Mouse (Mus musculus): ENCODE data around the gene Myo16.
A peak's percentile ranks its signal among the peaks of the same experiment; 100 is the strongest.

The Myo16 gene

GRCm38 (mm10) chr8:10177131-10177530 lies 23.4 kb downstream of the Myo16 start:
- DNase-seq, result no peak

DNA sequence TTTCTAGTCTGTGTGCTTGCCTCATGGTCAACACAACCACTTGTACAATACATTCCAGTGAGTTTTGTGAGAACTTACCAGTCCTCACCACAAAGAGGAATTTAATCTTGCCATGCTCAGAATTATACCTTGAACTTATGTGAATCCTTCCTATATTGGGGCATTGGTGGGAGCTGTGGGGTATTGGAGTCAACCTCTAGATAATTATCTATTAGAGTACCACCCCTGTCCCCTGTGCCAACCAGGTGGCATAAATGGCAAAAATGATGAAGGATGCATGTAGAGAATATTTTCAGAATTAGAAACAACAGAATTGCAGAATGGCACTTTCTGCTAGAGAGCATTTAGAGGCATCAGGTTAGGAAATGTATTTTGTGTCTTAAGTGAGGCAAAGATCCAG lies 25.3 kb downstream of the Myo16 start:
- DNase-seq, result no peak

DNA sequence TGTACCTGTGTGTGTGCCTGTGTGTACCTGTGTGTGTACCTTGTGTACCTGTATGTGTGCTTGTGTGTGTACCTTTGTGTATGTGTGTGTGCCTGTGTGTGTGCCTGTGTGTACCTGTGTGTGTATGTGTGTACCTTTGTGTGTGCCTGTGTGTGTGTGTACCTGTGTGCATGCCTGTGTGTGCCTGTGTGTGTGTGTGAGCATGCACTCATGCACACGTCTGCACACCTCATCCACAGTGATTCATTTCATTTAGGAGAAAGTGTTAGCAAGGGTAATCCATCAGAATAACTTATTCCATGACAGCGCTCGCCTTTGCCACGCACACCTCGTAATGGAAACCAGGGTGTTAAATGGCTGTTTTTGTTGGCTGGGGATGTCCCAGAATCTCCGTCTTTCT lies 36.9 kb downstream of the Myo16 start:
- no peak for DNase-seq

DNA sequence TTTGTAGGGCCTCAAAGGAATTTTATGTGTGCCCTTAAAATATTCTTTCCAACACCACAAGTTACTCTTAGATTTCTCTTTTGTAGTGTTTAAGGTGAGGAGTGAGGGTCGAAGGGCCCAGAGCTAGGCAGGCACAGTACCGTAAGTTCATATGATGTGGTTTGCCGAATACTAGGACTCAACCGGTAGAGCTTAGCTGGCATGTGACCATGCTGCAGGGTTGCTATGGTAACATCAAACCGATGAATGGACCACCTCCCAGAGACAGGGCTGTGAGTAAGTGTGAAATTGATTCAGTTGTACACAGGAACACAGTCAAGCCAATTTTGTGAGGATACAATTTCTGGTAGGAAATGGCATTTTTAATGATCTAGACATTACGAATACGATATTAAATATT lies 44.5 kb downstream of the Myo16 start:
- peak; percentile 63 for DNase-seq

DNA sequence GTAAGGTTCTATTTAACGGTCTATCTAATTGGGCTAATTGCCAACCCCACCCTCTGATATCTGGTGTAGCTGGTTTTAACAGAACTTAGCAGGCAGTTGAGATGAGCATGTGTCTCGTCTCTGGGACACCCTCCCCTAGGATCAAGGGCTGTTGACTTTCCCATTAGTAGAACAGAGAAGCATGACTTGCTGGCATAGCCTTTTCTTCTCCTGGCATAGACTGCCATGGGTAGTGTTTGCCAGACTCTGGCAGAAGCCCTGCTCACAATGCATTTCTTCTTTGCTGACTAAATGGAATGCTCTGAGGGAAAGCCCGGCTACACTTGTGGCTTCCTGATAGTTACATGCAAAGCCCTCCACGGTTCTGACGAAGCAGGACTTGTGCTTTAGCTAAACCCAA lies 45.6 kb downstream of the Myo16 start:
- no peak for DNase-seq

- peak; percentile 13 for DNase-seq
These were observed 46.3 kb downstream of the Myo16 start for GRCm38 (mm10) chr8:10200042-10200441.

DNA sequence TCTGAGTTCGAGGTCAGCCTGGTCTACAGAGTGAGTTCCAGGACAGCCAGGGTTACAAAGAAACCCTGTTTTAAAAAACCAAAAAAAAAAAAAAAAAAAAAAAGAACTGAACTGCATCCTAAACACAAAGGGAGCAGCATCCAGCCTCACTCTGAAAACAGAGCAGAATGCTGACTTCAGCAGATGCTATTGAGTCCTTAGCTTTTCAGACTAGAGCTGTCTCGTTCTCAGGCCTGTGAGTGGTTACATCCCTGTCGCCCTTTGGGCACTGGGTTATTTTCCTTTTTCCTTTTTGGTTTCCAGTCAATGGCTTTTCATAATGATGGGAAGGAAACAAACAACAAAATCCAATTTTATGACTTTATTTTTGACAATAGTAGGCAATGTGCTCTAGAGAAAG lies 61.3 kb downstream of the Myo16 start:
- DNase-seq, result no peak

GRCm38 (mm10) chr8:10219761-10220276 lies 66.1 kb downstream of the Myo16 start:
- DNase-seq, result no peak

DNA sequence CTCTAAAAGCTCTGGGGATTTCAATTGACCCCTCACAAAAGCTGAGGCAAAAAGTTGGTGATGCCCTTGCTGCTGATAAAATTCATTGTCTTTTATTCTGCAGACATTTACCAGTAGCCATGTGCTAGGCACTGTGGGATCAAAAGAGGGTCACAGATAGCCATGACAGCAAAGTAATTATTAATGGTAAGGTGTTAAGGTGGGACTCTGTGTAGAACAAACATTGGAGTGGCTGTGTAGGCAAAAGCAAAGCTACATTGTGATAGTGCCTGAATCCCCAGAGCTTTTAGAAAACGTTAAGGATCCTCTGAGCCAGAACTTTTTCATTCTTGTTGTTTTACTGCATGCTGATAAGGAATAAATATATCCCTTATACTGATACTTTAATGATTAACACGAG lies 69.1 kb downstream of the Myo16 start:
- no peak for DNase-seq

DNA sequence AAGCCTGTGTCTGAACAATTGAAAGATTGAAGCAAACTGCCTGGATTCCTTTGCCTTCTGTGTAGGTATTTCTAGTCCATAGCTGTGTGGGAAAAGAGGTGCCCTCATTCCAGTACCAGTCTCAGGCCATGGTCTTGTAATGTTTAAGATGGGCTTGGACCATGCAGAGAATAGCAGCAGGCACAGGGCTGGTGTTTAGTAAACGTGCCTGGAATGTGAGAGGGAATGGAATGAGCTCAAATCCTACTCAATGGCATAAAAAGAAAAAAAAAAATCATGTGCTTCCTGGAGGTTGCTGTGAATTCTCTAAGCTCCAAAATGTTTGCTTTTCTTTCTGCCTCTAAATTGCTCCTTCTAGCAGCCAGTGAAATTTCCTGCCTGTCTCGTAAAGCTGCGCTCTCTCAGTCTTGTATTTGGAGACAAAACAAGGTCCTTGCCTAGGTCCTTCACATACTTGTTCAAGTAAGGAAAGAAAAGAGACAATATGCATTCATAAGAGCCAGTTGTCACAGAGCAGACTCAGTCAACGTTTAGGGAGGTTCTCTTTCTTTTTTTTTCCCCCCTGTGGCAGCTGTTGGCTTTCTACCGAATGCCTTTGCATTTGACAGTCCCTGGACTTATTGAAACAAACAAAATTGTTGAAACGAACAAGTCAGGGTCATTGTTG lies 70.0 kb downstream of the Myo16 start:
- peak; percentile 16 for DNase-seq

- DNase-seq, result no peak
These were observed 70.7 kb downstream of the Myo16 start for GRCm38 (mm10) chr8:10224305-10224971.

DNA sequence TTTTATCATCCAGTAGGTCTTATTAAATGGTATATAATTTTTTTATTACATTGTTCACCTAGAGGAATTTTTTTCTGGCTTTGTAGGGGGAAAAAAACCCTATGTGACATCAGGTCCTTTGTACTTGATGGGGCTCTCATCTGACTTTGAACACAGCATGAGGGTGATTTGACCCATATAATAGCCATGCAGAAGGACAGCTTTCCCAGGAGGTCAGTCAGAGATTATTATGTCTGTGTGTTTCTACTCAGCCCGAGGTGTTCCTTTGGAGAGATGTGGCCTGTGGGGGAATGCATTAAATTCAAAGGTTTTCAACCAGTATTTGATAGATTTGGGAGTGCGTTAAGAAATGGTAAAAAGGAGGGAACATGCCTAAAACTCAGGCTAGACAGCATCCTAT lies 71.3 kb downstream of the Myo16 start:
- no peak for DNase-seq

- DNase-seq, result peak; percentile 79
These were observed 77.1 kb downstream of the Myo16 start for GRCm38 (mm10) chr8:10230746-10231369.

DNA sequence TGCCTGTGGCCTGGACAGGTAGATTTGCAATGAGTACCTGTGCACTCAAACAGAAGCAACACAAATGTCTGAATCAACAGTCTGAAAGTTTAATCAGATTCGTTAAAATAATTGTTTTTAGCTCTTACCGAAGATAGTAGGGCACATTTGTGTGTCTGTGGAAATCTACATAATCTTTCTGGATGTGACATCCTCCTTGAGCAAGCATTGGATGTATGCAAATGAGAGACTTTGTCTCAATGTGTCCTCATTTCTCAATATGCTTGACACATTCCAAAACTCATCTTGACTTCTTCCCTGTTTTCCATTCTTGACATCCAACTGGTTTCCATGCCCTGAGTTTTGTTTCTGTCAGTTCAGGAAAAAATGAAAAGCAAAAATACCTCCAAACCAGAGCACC lies 80.8 kb downstream of the Myo16 start:
- no peak for DNase-seq

DNA sequence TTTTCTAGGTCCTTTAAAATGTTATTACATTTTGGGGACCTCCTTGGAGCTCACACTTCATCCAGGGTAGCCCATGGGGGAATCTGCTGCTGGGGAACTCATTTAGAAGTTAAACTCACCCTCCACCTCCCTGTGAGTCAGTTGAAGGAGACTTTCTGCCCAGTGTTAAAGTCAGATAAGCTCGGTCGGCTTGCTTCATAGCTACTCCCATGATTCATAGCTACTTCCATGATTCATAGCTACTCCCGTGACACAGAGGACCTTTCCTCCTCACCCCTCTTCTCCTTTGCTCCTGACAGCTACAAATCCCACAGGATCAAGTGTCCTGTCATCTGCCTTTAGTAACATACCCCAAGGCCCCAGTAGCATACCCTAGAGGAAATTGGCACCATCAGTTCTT lies 89.6 kb downstream of the Myo16 start:
- no peak for DNase-seq

GRCm38 (mm10) chr8:10249156-10249555 lies 95.4 kb downstream of the Myo16 start:
- DNase-seq, result peak; percentile 77

DNA sequence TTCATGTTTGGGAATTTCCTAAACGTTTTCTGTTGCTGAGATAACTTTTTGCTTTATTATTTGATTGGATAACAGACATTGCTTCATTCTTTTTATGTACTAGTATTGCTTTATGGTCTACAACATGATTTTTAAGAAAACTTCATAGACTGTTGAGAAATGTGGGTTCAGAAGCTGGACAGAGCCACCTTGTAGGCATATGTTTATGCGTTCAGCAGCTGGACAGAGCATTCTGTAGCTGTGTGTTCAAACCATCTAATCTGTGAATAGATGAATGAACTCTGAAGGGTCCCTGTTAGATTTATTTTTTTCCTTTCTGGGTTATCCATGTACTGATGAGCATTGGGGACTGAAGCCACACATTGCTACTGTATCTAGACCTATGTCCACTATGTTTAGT lies 102.0 kb downstream of the Myo16 start:
- peak; percentile 65 for DNase-seq

DNA sequence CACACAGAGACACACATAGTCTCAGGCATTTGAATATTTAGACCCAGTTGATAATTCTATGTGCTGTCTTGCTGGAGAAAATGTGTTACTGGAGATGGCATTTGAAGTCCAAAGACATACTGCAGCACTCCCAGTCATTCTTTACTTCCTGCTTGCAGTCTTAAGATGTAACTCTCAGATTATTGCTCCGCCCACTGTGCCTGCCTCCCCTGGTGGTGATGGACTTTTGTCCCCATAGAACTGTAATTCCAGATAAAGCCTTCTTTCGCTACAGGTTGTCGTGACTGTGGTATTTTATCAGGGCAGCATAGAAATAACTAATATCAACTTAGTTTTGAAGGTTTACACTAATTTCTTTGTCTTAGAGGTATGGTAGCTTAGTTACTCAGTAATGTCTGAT lies 102.9 kb downstream of the Myo16 start:
- DNase-seq, result no peak

DNA sequence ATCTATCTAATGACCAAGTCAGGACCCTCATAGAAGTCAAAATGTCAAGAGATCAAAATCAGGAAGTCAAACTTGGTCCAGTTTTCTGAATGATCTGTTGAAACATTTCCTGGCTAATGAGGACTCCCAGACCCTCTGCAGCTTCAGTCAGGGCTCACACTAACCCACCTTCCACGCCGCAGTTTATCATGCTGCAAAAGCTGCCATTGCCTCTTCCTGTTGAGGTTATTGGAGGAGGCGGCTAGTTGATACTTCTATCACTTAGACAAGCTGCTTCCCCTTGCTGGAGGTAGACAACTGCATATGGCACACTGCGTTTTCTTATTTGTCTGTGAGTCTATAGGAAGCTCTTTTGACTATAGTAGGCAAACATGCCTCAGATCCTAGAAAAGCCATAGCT lies 116.4 kb downstream of the Myo16 start:
- no peak for DNase-seq

GRCm38 (mm10) chr8:10292600-10292999 lies 138.9 kb downstream of the Myo16 start:
- no peak for DNase-seq

DNA sequence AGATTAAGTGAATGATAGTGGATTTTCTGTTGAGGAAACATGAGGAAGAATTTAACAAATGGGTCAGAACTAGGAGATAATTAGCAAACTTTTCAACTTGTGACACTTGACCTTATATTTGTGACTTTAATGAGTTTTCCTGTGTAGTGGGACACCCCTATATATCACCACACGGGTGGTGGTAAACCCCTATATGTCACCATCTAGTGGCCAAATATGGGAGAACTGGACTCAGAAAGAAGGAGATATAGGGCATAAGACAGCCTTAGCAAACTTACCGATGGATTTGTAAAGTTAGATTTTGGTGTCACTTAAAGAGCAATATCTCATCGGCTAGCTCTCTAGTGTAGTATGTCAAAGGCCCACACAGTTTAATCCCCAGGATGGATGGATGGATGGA lies 147.1 kb downstream of the Myo16 start:
- DNase-seq, result peak; percentile 27

DNA sequence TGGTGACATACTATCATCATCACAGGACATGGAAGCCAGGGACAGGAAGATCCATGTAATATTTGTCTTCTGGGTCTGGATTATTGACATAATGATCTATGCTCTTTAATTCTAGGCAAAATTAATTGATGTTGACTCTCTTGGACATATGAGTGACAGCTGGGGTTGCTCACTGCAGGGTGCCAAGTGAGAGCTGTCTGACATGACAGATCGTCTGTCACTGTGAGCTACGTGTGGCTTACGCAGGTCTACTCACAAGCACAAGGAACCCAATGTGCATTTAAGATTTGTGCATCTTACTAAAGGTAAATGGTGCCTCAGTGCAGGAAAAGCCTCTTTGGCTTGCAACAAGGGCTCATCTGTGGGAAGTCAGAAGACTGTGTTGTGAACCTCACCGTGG lies 149.3 kb downstream of the Myo16 start:
- no peak for DNase-seq

DNA sequence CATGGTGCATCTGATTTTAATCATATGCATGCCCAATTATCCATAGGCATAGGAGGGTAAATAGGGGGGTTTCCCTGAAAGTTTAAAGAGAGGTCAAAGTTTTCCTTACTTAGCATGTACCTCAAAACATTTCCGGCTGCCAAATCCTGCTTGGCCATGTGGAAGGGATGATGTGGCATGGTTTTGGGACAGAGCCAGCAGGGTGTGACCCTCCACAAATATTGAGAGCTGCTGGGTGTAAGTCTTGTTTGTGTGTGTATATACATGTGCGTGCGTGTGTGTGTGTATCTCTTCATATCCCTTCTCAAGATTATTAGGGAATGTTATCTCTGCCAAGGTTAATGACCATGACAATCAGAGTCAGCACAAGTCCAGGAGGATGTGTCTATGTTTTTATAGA lies 150.3 kb downstream of the Myo16 start:
- no peak for DNase-seq

DNA sequence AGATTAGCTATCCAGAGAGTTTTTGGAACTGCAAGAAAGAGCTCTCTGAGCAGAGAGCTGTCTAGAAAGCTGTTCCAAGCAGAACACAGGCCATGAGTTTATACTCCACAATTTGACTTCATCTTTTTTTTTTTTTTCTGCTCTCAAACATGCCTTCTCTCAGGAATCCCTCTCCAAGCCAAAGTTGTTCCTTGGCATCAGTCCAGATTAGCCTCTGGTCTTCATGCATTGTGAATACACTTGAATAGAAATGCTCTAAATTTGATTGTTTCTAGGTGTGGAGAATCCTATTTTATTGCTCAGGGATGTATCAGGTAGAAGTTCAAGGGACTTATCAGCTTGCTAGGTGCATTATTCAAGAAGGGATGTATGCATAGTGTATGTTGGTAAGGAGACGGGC lies 151.0 kb downstream of the Myo16 start:
- no peak for DNase-seq

All from embryo, embryonic 11 days (tissue).